Mouse (Mus musculus): ENCODE results near the gene Mrpl11.
"Not testable (repeated sequence)": the region's sequence is repeated elsewhere in the genome, so short reads cannot be mapped to it uniquely, and the experiment has no call there.

Gene Mrpl11

GRCm38 (mm10) chr19:4961928-4962601 is at the start of gene Mrpl11:
Gene Mrpl11 (plus strand): TSS chr19:4962147.
- peak; percentile 84 for DNase-seq (ENCODE audit: low spot score in 2 of 2)

GRCm38 (mm10) chr19:4915924-4916603 is 45.9 kb upstream of the Mrpl11 start:
- no peak for DNase-seq (ENCODE audit: low spot score in 2 of 2)

GRCm38 (mm10) chr19:4916827-4917226 is 45.1 kb upstream of the Mrpl11 start:
- no peak for DNase-seq (ENCODE audit: low spot score in 2 of 2)

GRCm38 (mm10) chr19:4919652-4920051 is 42.3 kb upstream of the Mrpl11 start:
- DNase-seq (ENCODE audit: low spot score in 2 of 2): no peak

- DNase-seq (ENCODE audit: low spot score in 2 of 2): no peak
Observed at GRCm38 (mm10) chr19:4925121-4925860, 36.7 kb upstream of the Mrpl11 start.

- DNase-seq (ENCODE audit: low spot score in 2 of 2): peak; percentile 96 to 98
Observed at GRCm38 (mm10) chr19:4927904-4928531, 33.9 kb upstream of the Mrpl11 start, which contains the start of gene Dpp3. Gene Dpp3 (minus strand): TSS chr19:4928287.

- DNase-seq (ENCODE audit: low spot score in 2 of 2): no peak
Observed at GRCm38 (mm10) chr19:4928781-4929180, 33.2 kb upstream of the Mrpl11 start.

GRCm38 (mm10) chr19:4936896-4937295 is 25.1 kb upstream of the Mrpl11 start:
- no peak for DNase-seq (ENCODE audit: low spot score in 2 of 2)

GRCm38 (mm10) chr19:4937444-4938310 is 24.3 kb upstream of the Mrpl11 start:
- no peak for DNase-seq (ENCODE audit: low spot score in 2 of 2)

- DNase-seq (ENCODE audit: low spot score in 2 of 2): peak; percentile 47 to 67
Observed at GRCm38 (mm10) chr19:4942551-4943252, 19.2 kb upstream of the Mrpl11 start, which contains the start of gene Peli3. Gene Peli3 (minus strand): TSS chr19:4943127.

- no peak for DNase-seq (ENCODE audit: low spot score in 2 of 2)
Observed at GRCm38 (mm10) chr19:4943253-4943588, 18.7 kb upstream of the Mrpl11 start.

GRCm38 (mm10) chr19:4945540-4945939 is 16.4 kb upstream of the Mrpl11 start:
- DNase-seq (ENCODE audit: low spot score in 2 of 2): no peak

- DNase-seq (ENCODE audit: low spot score in 2 of 2): not testable (repeated sequence)
Observed at GRCm38 (mm10) chr19:4948641-4949040, 13.3 kb upstream of the Mrpl11 start.

- DNase-seq (ENCODE audit: low spot score in 2 of 2): no peak
Observed at GRCm38 (mm10) chr19:4968236-4968635, 6.3 kb downstream of the Mrpl11 start.

GRCm38 (mm10) chr19:4981767-4982166 is 19.8 kb downstream of the Mrpl11 start:
- no peak for DNase-seq (ENCODE audit: low spot score in 2 of 2)

GRCm38 (mm10) chr19:4989013-4989412 is 27.1 kb downstream of the Mrpl11 start:
- DNase-seq (ENCODE audit: low spot score in 2 of 2): peak in 1 of 2 experiments; percentile 62

GRCm38 (mm10) chr19:4989434-4990255 is 27.7 kb downstream of the Mrpl11 start:
- DNase-seq (ENCODE audit: low spot score in 2 of 2): peak; percentile 67 to 79

- DNase-seq (ENCODE audit: low spot score in 2 of 2): no peak
Observed at GRCm38 (mm10) chr19:4990256-4990625, 28.3 kb downstream of the Mrpl11 start, which contains the start of gene Npas4. Gene Npas4 (minus strand): TSS chr19:4990316.

- DNase-seq (ENCODE audit: low spot score in 2 of 2): peak in 1 of 2 experiments; percentile 48
Observed at GRCm38 (mm10) chr19:4990716-4991115, 28.8 kb downstream of the Mrpl11 start.

GRCm38 (mm10) chr19:4992371-4992770 is 30.4 kb downstream of the Mrpl11 start:
- no peak for DNase-seq (ENCODE audit: low spot score in 2 of 2)
